Mouse (Mus musculus) megakaryocyte, embryonic 14.5 days (primary cell): ENCODE data around the gene Fignl2. TPM values are rescaled to one million over a fixed set of nuclear protein-coding genes. Genes with fewer than 3 reads are reported as not detected.
A peak's percentile ranks its signal among the peaks of the same experiment; 100 is the strongest.

Source experiments
- H3K27me3 ChIP-seq: replicated peaks from 2 replicates; pipeline ENCODE3; 2012; ENCODE audit warnings: inconsistent platforms
- H3K36me3 ChIP-seq: replicated peaks from 2 replicates; pipeline ENCODE3; 2012; ENCODE audit warnings: low read length, inconsistent platforms, mixed read lengths
- H3K4me1 ChIP-seq: 2 replicates; pipeline ENCODE4 v1.6.1; 2012; ENCODE audit warnings: inconsistent platforms
- H3K4me3 ChIP-seq: replicated peaks from 2 replicates; pipeline ENCODE3; 2012; ENCODE audit warnings: moderate library complexity, mild to moderate bottlenecking, inconsistent platforms
- H3K9me3 ChIP-seq: 2 replicates; pipeline ENCODE4 v1.6.1; 2012; ENCODE audit warnings: inconsistent platforms
- FLI1 ChIP-seq: IDR thresholded peaks from 2 replicates; pipeline ENCODE4 v1.6.1; 2012; ENCODE audit warnings: low read length, inconsistent platforms, mixed read lengths
- GATA1 ChIP-seq: IDR thresholded peaks from 3 replicates; pipeline ENCODE4 v1.6.1; 2012; ENCODE audit warnings: mixed read lengths, low read length, inconsistent platforms, borderline replicate concordance
- polyA plus RNA-seq: library from polyadenylated mRNA; stranded (reverse); fragments of >175 nt; gene quantifications from 2 replicates; pipeline ENCODE4 v1.2.3, GENCODE M21; 2012; ENCODE audit warnings: low replicate concordance; ENCODE audit not compliant: insufficient read depth

Fignl2 gene
- polyA plus RNA-seq, 1 experiment, result 0.94 TPM

GRCm38 (mm10) chr15:101113176-101113575 lies 34.8 kb upstream of the Fignl2 start:
- peaks cover 49% of the 10 kb centered on the region for H3K27me3 ChIP-seq
- H3K4me3 ChIP-seq, result no peak overlapping the region
- peaks cover 19% of the 10 kb centered on the region for H3K9me3 ChIP-seq

GRCm38 (mm10) chr15:101107906-101108671 lies 29.7 kb upstream of the Fignl2 start:
- H3K4me1 ChIP-seq, result peaks cover 23% of the 10 kb centered on the region

More at GRCm38 (mm10) chr15:101113176-101113575, 34.8 kb upstream of the Fignl2 start:
- Histone ChIP-seq H3K4me1 (peaks cover 5% of the 10 kb centered on the region), H3K36me3 (no peaks in the 10 kb centered on the region)
- TF ChIP-seq GATA1, result no peak
- TF ChIP-seq FLI1, result no peak

GRCm38 (mm10) chr15:101106011-101106410 lies 27.6 kb upstream of the Fignl2 start:
- Histone ChIP-seq H3K4me1 (peaks cover 23% of the 10 kb centered on the region), H3K9me3 (0 out of 2 replicates have a peak, but pooled peaks cover 3% of the 10 kb centered on the region), H3K4me3 (peak overlapping the region; percentile 89), H3K27me3 (peaks cover 47% of the 10 kb centered on the region), H3K36me3 (no peaks in the 10 kb centered on the region)
- TF ChIP-seq FLI1, result no peak
- TF ChIP-seq GATA1, result no peak

More at GRCm38 (mm10) chr15:101107906-101108671, 29.7 kb upstream of the Fignl2 start:
- TF ChIP-seq FLI1, result no peak
- TF ChIP-seq GATA1, result no peak
- H3K9me3 ChIP-seq, result 0 out of 2 replicates have a peak, but pooled peaks cover 2% of the 10 kb centered on the region
- H3K27me3 ChIP-seq, result peaks cover 43% of the 10 kb centered on the region
- no peak overlapping the region for H3K4me3 ChIP-seq
- H3K36me3 ChIP-seq, result no peaks in the 10 kb centered on the region

GRCm38 (mm10) chr15:101105496-101105994 lies 27.2 kb upstream of the Fignl2 start:
- Histone ChIP-seq H3K4me3 (peak overlapping the region; percentile 89), H3K27me3 (peaks cover 49% of the 10 kb centered on the region), H3K4me1 (peaks cover 23% of the 10 kb centered on the region), H3K9me3 (peaks cover 8% of the 10 kb centered on the region; the same call in 1 of the 2 replicates), H3K36me3 (no peaks in the 10 kb centered on the region)
- TF ChIP-seq GATA1, result no peak
- TF ChIP-seq FLI1, result no peak

GRCm38 (mm10) chr15:101103605-101104304 lies 25.4 kb upstream of the Fignl2 start:
- TF ChIP-seq GATA1, result no peak
- no peak for TF ChIP-seq FLI1
- no peaks in the 10 kb centered on the region for H3K36me3 ChIP-seq
- peaks cover 52% of the 10 kb centered on the region for H3K27me3 ChIP-seq
- peaks cover 8% of the 10 kb centered on the region; the same call in 1 of the 2 replicates for H3K9me3 ChIP-seq
- H3K4me3 ChIP-seq, result no peak overlapping the region
- H3K4me1 ChIP-seq, result peaks cover 23% of the 10 kb centered on the region

- TF ChIP-seq FLI1 (no peak), GATA1 (no peak)
- H3K9me3 ChIP-seq, result peaks cover 5% of the 10 kb centered on the region; the same call in 1 of the 2 replicates
- H3K4me3 ChIP-seq, result no peak overlapping the region
- H3K4me1 ChIP-seq, result peaks cover 17% of the 10 kb centered on the region
- H3K36me3 ChIP-seq, result no peaks in the 10 kb centered on the region
- H3K27me3 ChIP-seq, result peaks cover 76% of the 10 kb centered on the region
Measured at GRCm38 (mm10) chr15:101100996-101101395, 22.6 kb upstream of the Fignl2 start.

GRCm38 (mm10) chr15:101097985-101098651 lies 19.8 kb upstream of the Fignl2 start:
- H3K4me3 ChIP-seq, result no peak overlapping the region
- H3K27me3 ChIP-seq, result peaks cover 87% of the 10 kb centered on the region
- H3K4me1 ChIP-seq, result peaks cover 8% of the 10 kb centered on the region
- TF ChIP-seq FLI1, result no peak
- no peak for TF ChIP-seq GATA1
- H3K9me3 ChIP-seq, result peaks cover 5% of the 10 kb centered on the region; the same call in 1 of the 2 replicates
- no peaks in the 10 kb centered on the region for H3K36me3 ChIP-seq

GRCm38 (mm10) chr15:101095392-101095791 lies 17.0 kb upstream of the Fignl2 start:
- peaks cover 15% of the 10 kb centered on the region for H3K4me1 ChIP-seq
- TF ChIP-seq FLI1 (no peak), GATA1 (no peak)
- H3K9me3 ChIP-seq, result 0 out of 2 replicates have a peak, but pooled peaks cover 6% of the 10 kb centered on the region
- H3K27me3 ChIP-seq, result peaks cover 89% of the 10 kb centered on the region
- H3K36me3 ChIP-seq, result no peaks in the 10 kb centered on the region
- H3K4me3 ChIP-seq, result no peak overlapping the region

- Histone ChIP-seq H3K27me3 (peaks cover 91% of the 10 kb centered on the region), H3K4me1 (peaks cover 15% of the 10 kb centered on the region), H3K9me3 (0 out of 2 replicates have a peak, but pooled peaks cover 6% of the 10 kb centered on the region), H3K4me3 (no peak overlapping the region), H3K36me3 (no peaks in the 10 kb centered on the region)
- TF ChIP-seq FLI1 (no peak), GATA1 (no peak)
Measured at GRCm38 (mm10) chr15:101094979-101095378, 16.6 kb upstream of the Fignl2 start.
